Mouse (Mus musculus): ENCODE measurements around the gene Trp53.

DNA sequence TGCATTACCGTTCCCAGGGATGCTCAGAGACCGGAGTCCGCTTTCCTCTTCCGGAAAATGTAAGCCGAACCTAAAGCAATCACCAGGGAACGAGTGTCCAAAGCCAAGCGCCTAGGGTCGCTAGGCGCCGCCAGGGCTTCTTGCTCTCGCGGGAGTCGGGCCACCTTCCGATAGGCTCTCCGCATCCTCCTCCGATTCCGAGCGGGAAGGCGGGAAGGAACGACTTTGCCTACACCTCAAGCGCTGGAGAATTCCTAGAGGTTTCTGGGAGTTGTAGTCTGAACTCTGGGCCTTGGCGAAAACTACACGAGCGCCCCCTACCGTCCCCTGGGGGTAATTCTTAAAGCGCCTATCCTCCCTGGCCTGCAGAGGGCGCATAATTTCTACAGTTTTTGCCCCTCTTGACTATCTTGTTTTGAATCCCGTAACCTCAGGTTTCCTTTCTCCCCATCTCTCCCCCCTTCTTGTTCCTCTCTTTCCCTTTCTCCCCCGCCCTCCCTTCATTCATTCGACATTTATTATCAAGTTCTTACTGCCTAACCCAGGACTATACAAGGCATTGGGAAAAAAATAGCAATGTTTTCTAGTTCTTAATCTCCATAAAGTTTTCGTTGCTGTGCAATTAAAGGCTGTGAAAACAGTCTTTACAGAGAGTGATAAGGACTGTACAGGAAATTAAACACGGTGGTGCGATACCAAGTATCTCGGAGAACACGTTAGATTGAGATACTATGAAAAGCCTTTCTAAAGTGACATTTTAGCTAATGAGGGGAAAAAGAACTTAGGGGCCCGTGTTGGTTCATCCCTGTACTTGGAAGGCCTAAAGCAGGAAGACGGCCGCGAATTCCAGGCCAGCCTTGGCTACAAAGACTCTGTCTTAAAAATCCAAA, 786 bp upstream of the Trp53 start:
- TF ChIP-seq MAX (IDR thresholded peaks at IDR 0.05; ENCODE audit: low read length) = peak; percentile 26; the same call in 1 of the 2 replicates
- no peak for TF ChIP-seq ZC3H11A (IDR thresholded peaks at IDR 0.05; ENCODE audit: low read depth, low read length)
- peak; percentile 90 for TF ChIP-seq ELF1 (IDR thresholded peaks at IDR 0.05; ENCODE audit: low read depth, low read length)
- peak; percentile 98 to 100 for TF ChIP-seq CTCF (conservative IDR thresholded peaks at IDR 0.05 in 1 of 2, IDR thresholded peaks at IDR 0.05 in 1 of 2; ENCODE audit: low read depth in 2 of 2, low read length in 2 of 2)
- peak; percentile 89 for TF ChIP-seq POLR2A (IDR thresholded peaks at IDR 0.05; ENCODE audit: low read depth, low read length)
